Mouse (Mus musculus): ENCODE measurements around the gene Cdhr5.

GRCm38 (mm10) chr7:141317619-141318132 lies 41.1 kb upstream of the Cdhr5 start:
- TF ChIP-seq CTCF (IDR thresholded peaks at IDR 0.05; ENCODE audit: low read depth), result no peak
- TF ChIP-seq EP300 (IDR thresholded peaks at IDR 0.05; ENCODE audit: low read depth), result no peak

All from liver, embryonic 14.5 days (tissue).